Mouse (Mus musculus) cerebellum, adult 2 months (tissue): ENCODE measurements around the gene Cd180.

Experiments
- CTCF ChIP-seq: fragments of 200-500 bp; IDR thresholded peaks from 2 replicates; pipeline ENCODE4 v1.5.1; 2011; ENCODE audit warnings: low read depth, mild to moderate bottlenecking, control low read depth, low read length, moderate library complexity, borderline replicate concordance; ENCODE audit not compliant: insufficient read depth
- POLR2A ChIP-seq: fragments of 200-500 bp; IDR thresholded peaks from 2 replicates; pipeline ENCODE4 v1.6.1; 2011; ENCODE audit warnings: low read length, control low read depth, borderline replicate concordance; ENCODE audit not compliant: insufficient read depth

- no peak for TF ChIP-seq POLR2A
- TF ChIP-seq CTCF, result no peak
These were observed 39.7 kb downstream of the Cd180 start for GRCm38 (mm10) chr13:102733063-102733462.
